Mouse (Mus musculus): ENCODE measurements at regions not wholly inside any gene's neighbourhood (a gene's known extent, or its start where the extent isn't known, plus 50 kb on each side); places are given as distances from the start of the nearest gene placed in this dataset.

GRCm38 (mm10) chr13:44157236-44157635 is 372.7 kb downstream of the Cd83 start:
- TF ChIP-seq EP300 (IDR thresholded peaks at IDR 0.05; ENCODE audit: low read depth) (no peak), CTCF (IDR thresholded peaks at IDR 0.05; ENCODE audit: low read depth) (no peak)

Data from heart, postnatal 0 days (tissue).